Mouse (Mus musculus): ENCODE measurements around the gene Trim8. TPM values are rescaled to one million over a fixed set of nuclear protein-coding genes. Genes with fewer than 3 reads are reported as not detected.

Gene Trim8
- polyA plus RNA-seq, 1 experiment from 2014 or later, result 15.2 TPM

DNA sequence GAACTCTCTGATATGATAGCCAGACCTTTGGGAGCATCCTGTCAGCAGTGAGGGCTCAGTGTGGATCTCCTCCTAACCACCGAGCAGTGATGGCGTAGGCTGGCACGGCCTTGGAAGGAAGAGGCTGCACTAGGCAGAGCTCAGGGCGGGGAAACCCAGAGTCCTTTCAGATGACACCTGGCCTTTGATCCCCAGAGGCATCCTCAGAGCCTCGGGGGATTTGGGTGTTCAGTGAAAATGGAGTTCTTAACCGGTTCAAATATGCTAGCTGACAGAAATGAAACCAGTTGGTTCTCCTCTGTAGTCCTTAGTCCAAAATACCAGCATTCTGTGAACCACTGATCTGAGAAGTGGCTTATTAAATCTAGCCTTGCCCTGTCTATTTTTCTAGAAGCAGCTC is 35.3 kb upstream of the Trim8 start:
- DNase-seq (ENCODE audit: low spot score), result no peak
- H3K4me1 ChIP-seq, result peaks cover 15% of the 10 kb centered on the region
- H3K36me3 ChIP-seq, result peaks cover 51% of the 10 kb centered on the region
- 79% methylated on average over 6 of the region's 6 CpGs for WGBS
- no peaks in the 10 kb centered on the region for H3K27me3 ChIP-seq (ENCODE audit: low read depth, poor library complexity, severe bottlenecking)
- H3K27ac ChIP-seq, result no peak overlapping the region
- no peak overlapping the region for H3K4me3 ChIP-seq
- H3K9me3 ChIP-seq (replicated peaks), result no peaks in the 10 kb centered on the region

DNA sequence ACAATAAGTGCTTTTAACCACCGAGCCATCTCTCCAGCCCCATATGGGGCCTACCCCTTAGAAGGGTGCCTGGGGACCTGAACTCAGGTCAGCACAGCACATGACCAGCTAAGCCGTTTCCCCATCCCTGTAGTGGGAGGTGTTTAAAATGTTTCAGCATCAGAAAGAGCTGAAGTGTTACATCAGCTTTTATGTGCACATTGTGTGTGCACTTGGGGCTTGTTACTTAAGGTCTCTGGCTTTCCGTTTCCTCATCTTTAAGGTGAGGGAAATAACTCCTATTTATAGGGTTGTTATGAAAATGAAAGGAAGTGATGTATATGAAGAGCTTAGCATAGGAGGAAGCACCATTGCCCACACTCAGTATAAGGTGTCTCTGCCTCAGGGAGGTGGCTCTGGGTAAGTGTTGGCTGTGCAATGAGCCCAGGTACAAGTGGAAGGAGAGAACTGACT is 34.4 kb upstream of the Trim8 start:
- Histone ChIP-seq H3K27me3 (ENCODE audit: low read depth, poor library complexity, severe bottlenecking) (no peaks in the 10 kb centered on the region), H3K4me1 (peaks cover 24% of the 10 kb centered on the region), H3K27ac (no peak overlapping the region)

DNA sequence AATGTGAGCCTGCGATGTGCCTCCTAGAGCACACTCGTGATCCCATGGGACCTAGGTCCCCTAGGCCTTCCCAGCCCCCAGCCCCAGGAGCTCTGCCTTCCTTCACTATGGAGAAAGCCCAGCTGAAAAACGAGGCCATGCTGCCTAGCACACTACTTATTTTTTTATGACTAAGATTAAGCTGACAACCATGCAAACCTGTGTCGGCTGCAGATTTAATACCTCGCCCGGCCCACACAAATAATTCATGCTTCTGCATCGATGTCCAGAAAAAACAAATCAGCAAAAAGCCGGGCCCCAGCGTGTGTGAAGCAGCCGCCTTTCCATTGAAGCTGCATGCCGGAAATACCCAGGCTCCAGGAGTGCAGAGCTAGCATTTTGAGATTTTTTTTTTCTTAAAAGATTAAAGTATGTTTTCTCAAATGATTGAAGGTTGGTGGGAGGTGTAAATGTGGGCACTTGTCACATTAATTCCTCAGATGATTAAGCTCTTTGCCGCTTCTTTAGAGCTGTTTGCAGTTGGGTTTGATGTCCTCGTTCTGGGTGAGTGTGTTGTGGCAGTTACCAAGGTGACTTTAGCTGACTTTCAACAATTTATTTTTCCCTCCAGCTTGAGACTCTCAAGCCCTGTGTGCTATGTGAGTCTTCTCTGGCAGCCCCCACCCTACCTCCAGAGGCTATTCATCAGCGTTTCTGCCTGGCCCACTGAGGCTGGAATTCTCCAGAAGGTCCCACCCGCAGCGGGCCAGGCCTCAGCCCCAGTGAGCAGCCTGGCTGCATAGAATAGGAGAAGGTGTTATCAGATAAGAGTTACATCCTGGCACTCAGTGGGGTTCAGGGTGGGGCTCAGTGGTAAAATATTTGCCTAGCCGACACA is 30.9 kb upstream of the Trim8 start:
- H3K27me3 ChIP-seq (ENCODE audit: low read depth, poor library complexity, severe bottlenecking), result no peaks in the 10 kb centered on the region
- WGBS, result 54% methylated on average over 17 of the region's 17 CpGs
- no peaks in the 10 kb centered on the region for H3K9me3 ChIP-seq (replicated peaks)
- H3K4me3 ChIP-seq, result no peak overlapping the region
- peaks cover 57% of the 10 kb centered on the region for H3K36me3 ChIP-seq
- peaks cover 27% of the 10 kb centered on the region for H3K4me1 ChIP-seq
- no peak for DNase-seq (ENCODE audit: low spot score)
- peak overlapping the region; percentile 56; the same call in 1 of the 2 replicates for H3K27ac ChIP-seq

More for the DNA sequence above, 34.4 kb upstream of the Trim8 start:
- DNase-seq (ENCODE audit: low spot score), result no peak
- 77% methylated on average over 3 of the region's 3 CpGs for WGBS
- no peak overlapping the region for H3K4me3 ChIP-seq
- peaks cover 46% of the 10 kb centered on the region for H3K36me3 ChIP-seq
- no peaks in the 10 kb centered on the region for H3K9me3 ChIP-seq (replicated peaks)

DNA sequence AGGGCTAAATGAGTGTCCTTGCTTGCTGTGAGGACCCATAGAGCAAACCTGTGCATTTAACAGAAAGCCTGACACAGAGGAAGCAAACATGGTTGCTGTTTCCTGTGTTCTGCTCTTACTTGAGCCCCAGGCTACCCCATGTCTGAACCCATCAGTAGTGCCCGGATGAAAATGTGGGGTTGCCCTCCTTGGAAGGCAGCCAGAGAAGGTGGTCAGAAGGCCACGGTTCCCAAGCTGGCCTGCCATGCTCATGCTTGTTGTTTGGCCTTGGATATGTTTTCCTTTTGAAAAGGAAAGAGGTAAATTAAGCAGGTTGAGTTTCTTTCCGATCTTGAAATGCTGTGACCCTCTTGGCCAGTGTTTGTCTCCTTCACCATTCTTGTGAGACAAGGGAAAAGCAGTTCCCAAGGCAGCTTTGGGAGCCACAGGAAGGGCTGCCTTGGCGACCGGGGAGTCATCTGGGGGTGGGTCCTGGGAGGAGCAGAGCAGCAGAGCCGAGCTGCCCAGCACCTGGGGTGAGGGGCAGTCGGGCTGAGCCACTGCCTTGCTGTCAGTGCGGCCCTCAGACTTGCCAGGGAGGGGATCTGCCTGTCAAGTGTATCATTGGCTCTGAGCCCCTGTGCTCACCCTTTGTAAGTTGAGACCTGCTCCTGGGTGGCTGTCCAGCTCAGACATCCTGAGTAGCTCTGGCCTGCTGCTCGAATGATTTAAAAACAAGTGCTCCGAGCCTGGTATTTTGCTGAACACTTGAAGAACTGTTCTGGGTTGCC is 30.0 kb upstream of the Trim8 start:
- Histone ChIP-seq H3K27ac (peak overlapping the region; percentile 56; the same call in 1 of the 2 replicates), H3K9me3 (replicated peaks) (no peaks in the 10 kb centered on the region), H3K27me3 (ENCODE audit: low read depth, poor library complexity, severe bottlenecking) (no peaks in the 10 kb centered on the region), H3K4me1 (peaks cover 27% of the 10 kb centered on the region), H3K36me3 (peaks cover 61% of the 10 kb centered on the region), H3K4me3 (no peak overlapping the region)
- 15% methylated on average over 10 of the region's 10 CpGs for WGBS
- peak; percentile 50 for DNase-seq (ENCODE audit: low spot score)

DNA sequence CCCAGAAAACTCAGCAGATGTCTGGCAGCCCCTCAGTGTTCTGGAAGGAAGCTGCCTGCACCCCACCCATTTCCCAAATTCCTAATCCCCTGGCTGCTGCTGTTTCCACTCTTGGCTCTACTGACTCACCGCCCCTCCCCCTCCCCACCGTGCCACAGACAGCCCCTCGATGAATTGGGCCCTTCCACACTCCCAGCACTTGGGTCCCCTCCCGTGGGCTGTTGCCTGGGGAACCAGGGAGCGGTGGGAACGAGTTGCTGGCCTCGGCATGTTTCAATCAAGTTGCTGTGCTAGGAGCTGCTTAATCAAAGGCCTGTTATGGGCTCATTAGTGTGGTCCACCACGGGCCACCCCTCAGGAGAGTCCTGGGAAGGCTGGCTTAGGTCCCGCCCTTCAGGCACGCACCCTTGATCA is 24.1 kb upstream of the Trim8 start:
- Histone ChIP-seq H3K4me3 (0 out of 2 replicates have a peak overlapping the region, but pooled peaks have one; percentile 8), H3K4me1 (peaks cover 57% of the 10 kb centered on the region), H3K9me3 (replicated peaks) (no peaks in the 10 kb centered on the region), H3K36me3 (peaks cover 77% of the 10 kb centered on the region), H3K27ac (peak overlapping the region; percentile 58; the same call in 1 of the 2 replicates), H3K27me3 (ENCODE audit: low read depth, poor library complexity, severe bottlenecking) (no peaks in the 10 kb centered on the region)
- 31% methylated on average over 10 of the region's 10 CpGs for WGBS
- DNase-seq (ENCODE audit: low spot score), result no peak

DNA sequence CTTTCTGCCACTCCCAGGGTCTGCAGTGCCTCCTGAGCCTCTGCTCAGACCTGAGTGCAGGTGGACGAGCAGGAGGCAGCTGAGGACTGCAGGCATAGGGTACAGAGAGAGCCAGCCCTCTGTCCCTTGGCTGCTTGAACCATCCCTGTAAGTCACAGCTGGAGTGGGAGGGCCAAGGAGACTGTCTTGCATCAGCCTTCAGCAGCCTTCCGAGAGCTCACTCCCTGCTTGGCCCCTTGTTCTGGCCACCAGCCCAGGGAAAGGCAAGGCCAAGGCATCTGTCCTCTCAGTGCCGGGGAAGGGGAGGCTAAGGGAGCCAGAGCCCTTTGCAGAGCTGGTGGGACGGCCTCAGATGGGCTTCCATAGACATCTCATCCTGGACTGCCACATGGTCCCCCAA is 23.3 kb upstream of the Trim8 start:
- 93% methylated on average over 4 of the region's 4 CpGs for WGBS
- no peaks in the 10 kb centered on the region for H3K9me3 ChIP-seq (replicated peaks)
- no peaks in the 10 kb centered on the region for H3K27me3 ChIP-seq (ENCODE audit: low read depth, poor library complexity, severe bottlenecking)
- DNase-seq (ENCODE audit: low spot score), result no peak
- peak overlapping the region; percentile 58 for H3K27ac ChIP-seq
- H3K36me3 ChIP-seq, result peaks cover 72% of the 10 kb centered on the region
- H3K4me3 ChIP-seq, result no peak overlapping the region
- H3K4me1 ChIP-seq, result peaks cover 65% of the 10 kb centered on the region

DNA sequence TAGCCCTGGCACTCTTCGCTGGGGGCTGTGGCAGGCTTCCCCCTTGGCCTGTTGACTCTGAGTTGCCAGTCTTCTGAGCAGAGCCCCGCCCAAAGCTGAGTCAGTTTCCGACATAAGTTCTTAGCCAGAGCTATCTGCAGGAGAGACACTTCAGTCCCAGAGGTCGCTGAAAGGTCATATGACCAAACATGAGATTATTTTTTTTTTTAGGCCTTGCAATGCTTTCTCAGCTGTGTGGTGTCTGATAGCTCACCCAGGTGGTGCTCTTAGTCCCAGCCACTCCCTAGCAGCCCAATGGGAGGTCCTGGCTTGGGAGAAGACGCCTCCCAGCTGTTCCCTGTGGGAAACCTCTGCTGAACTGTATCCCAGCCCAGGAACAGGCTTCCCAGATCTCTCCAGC is 22.7 kb upstream of the Trim8 start:
- Histone ChIP-seq H3K27ac (peak overlapping the region; percentile 58), H3K9me3 (replicated peaks) (no peaks in the 10 kb centered on the region), H3K36me3 (peaks cover 70% of the 10 kb centered on the region), H3K4me1 (peaks cover 67% of the 10 kb centered on the region), H3K4me3 (no peak overlapping the region), H3K27me3 (ENCODE audit: low read depth, poor library complexity, severe bottlenecking) (no peaks in the 10 kb centered on the region)
- no peak for DNase-seq (ENCODE audit: low spot score)
- WGBS, result 64% methylated on average over 5 of the region's 5 CpGs

DNA sequence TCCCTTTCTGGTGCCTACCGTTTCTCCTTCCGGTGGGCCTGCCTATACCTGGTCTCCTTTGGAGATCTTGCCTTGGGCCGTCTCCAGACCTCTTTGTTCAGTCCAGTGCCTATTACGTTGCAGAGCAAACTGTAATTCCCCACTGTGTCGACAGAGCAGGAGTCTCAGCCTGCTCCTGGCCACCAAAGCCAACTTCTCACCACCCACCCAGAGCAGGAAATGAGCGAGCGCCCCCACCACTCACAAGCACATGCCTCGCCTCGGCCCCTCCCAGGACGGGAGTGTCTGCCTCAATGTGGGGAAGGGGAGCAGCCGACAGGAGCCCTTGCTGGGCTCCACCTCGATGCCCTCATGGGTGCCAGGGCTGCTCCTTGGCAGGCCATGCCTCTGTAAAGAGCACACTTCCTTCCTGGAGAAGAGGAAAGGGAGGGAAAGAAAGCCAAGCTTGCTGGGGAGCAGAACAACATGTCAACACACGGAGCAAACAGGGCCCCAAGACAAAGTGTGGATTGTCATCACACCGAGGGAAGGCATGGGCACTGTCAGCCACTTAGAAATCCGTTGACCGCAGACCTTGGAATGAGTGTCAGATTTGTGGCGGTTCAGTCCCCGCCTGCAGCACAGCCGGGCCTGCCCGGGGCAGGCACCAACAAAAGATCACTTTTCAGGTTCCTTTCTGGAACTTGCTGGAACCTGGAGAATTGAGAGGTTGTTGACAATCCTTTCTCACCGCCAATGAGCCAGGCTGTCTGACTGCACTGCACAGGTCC is 22.0 kb upstream of the Trim8 start:
- peak overlapping the region; percentile 58 for H3K27ac ChIP-seq
- H3K9me3 ChIP-seq (replicated peaks), result no peaks in the 10 kb centered on the region
- DNase-seq (ENCODE audit: low spot score), result no peak
- peaks cover 70% of the 10 kb centered on the region for H3K36me3 ChIP-seq
- H3K27me3 ChIP-seq (ENCODE audit: low read depth, poor library complexity, severe bottlenecking), result no peaks in the 10 kb centered on the region
- 71% methylated on average over 21 of the region's 21 CpGs for WGBS
- peaks cover 70% of the 10 kb centered on the region for H3K4me1 ChIP-seq
- H3K4me3 ChIP-seq, result no peak overlapping the region

DNA sequence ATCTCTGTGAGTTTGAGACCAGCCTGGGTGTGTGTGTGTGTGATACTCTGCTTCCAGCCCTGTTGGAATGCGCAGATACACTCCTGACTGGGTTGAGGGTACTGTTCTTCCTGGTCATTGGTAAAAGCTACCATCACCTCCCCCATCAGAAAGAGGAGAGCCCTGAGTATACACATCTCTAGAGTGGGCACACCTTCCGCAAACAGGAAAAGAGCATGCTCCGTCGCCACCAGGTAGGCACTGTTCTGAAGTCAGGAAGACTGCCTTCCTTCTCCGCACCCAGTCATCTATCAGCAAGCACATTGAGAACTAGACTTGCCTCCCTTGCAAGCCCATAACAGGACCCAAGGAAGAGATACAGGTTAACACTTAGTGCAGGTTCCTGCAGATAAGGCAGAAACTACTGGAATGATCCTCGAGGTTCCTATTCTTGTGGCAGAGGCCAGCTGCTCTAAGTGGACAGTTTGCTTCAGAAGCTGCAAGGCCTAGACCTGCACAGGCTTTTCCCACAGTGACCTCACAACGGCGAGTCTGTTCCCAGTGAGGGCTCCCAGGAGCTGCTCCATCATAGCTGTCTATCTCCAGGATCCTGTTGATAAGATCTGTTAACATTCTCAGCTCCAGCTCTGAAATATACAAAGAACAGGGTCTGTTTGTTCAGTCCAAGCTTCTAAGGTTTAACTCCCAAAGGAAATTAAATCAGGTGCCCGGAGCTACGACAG is 20.7 kb upstream of the Trim8 start:
- WGBS, result 79% methylated on average over 10 of the region's 10 CpGs
- H3K36me3 ChIP-seq, result peaks cover 70% of the 10 kb centered on the region
- H3K27ac ChIP-seq, result no peak overlapping the region
- H3K4me3 ChIP-seq, result no peak overlapping the region
- no peaks in the 10 kb centered on the region for H3K9me3 ChIP-seq (replicated peaks)
- DNase-seq (ENCODE audit: low spot score), result no peak
- no peaks in the 10 kb centered on the region for H3K27me3 ChIP-seq (ENCODE audit: low read depth, poor library complexity, severe bottlenecking)
- peaks cover 73% of the 10 kb centered on the region for H3K4me1 ChIP-seq

DNA sequence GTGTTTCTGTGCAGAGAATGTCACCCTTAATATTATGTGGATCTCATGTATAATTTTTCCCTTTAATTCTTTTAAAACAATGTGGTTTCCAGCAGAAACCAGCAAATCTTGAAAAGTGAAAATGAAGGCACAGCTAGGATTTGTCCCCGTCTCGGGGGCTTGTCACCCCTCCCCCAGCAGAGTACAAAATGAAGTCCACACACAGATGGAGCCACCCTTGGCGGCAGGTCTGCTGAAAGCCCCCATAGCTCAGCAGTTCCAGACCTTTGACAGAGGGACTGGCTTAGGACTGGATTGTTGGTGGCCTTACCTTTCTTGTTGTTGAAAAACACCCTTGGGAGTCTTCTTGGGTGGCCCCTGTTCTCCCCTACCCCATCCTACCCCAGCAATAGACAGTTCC is 20.1 kb upstream of the Trim8 start:
- WGBS, result 42% methylated on average over 3 of the region's 3 CpGs
- no peak for DNase-seq (ENCODE audit: low spot score)
- Histone ChIP-seq H3K4me3 (no peak overlapping the region), H3K4me1 (peaks cover 77% of the 10 kb centered on the region), H3K27ac (no peak overlapping the region), H3K36me3 (peaks cover 73% of the 10 kb centered on the region), H3K27me3 (ENCODE audit: low read depth, poor library complexity, severe bottlenecking) (no peaks in the 10 kb centered on the region), H3K9me3 (replicated peaks) (no peaks in the 10 kb centered on the region)

DNA sequence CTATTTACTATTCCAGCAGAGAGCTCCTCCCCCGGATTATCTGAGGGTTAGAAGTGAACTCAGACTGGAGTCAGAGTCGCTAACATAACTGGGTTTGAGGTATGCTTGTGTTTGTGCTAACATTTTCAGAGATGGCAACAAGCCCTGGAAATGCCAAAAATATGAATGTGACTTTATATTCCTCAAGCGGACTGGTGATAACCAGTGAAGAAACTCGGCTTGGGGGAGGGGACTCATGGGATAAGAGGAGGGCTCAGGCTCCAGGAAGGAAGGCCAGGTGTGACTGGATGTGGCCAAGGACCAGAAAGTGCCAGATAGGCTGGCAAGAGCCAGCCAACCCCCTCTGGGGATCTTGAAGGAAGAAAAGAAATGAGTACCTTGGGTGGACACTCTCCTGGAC is 19.7 kb upstream of the Trim8 start:
- H3K27ac ChIP-seq, result no peak overlapping the region
- DNase-seq (ENCODE audit: low spot score), result no peak
- no peak overlapping the region for H3K4me3 ChIP-seq
- H3K27me3 ChIP-seq (ENCODE audit: low read depth, poor library complexity, severe bottlenecking), result no peaks in the 10 kb centered on the region
- no peaks in the 10 kb centered on the region for H3K9me3 ChIP-seq (replicated peaks)
- peaks cover 78% of the 10 kb centered on the region for H3K36me3 ChIP-seq
- H3K4me1 ChIP-seq, result peaks cover 74% of the 10 kb centered on the region
- WGBS, result 35% methylated on average over 4 of the region's 4 CpGs

DNA sequence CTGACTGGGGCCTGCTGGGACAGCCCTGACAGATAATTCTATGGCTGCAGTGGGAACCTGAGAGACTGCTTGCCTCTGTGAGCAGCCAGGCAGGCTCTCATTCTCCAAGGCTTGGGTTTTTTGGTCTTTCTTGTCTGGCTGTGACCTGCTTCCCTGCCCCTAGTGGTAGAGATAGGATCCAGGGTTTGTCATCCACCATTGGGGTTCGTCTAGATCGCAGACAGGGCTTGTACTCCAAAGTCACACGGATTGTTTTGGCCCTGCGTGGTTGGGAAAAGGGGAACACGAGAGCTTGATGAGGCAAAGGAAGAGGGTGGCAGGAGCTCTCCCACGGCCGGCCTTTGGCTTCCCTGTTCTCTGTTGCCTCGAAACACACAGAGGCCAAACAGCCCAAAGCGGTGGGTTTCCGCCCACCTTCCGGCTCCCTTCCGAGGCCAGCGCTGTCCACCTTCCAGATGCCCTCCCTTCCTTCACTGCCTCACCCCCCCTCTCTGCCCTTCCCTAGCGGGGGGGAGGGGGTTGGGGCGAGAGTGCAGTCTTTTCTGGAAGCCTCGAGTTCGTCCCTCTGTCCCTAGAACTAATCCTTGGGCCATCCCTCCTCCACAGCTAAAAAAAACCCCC is 18.5 kb upstream of the Trim8 start:
- DNase-seq (ENCODE audit: low spot score), result no peak
- H3K4me3 ChIP-seq, result no peak overlapping the region
- H3K9me3 ChIP-seq (replicated peaks), result no peaks in the 10 kb centered on the region
- peaks cover 77% of the 10 kb centered on the region for H3K36me3 ChIP-seq
- WGBS, result 60% methylated on average over 17 of the region's 17 CpGs
- H3K27me3 ChIP-seq (ENCODE audit: low read depth, poor library complexity, severe bottlenecking), result no peaks in the 10 kb centered on the region
- peaks cover 68% of the 10 kb centered on the region for H3K4me1 ChIP-seq
- H3K27ac ChIP-seq, result 0 out of 2 replicates have a peak overlapping the region, but pooled peaks have one; percentile 7

Measured in limb, embryonic 10.5 days (tissue).